Comparison of ENCODE assay signal across 14 mouse cellular contexts in the genomic region with DNA sequence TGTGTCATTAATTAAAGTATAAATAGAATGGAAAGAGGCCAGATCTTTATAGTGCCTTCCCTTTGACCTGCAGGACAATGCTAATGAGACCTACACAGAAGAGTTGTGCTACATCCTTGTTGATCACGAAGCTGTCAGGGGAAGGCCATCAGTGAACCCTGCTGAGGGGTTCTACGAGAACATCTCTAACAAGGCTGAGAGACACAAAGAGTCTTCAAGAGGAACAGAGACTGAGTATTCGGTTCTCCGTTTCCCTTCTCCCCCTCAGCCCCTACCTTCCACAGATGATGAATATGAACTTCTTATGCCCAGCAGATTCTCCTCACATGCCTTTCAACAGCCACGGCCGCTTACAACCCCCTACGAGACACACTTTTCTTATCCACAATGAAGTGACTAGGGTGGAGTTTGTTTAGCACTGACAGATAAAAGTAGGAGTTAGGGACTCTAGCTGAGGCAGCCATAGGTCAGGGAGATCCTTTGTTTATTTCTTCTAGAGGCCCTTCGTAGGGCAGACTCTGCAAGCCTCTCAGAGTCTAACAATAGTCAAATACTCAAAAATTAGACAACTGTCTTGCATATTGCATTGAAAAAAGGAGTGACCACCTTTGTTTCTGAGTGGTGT. TPM values are rescaled to one million over a fixed set of nuclear protein-coding genes. Genes with fewer than 3 reads are reported as not detected.
"Had no signal": no experiment of that assay in that cellular context is flagged by ENCODE, and none has a peak within 500 bp of the region (broad histone marks: within the 10 kb centered on the region; RNA-seq: fewer than 3 reads in every experiment).

No protein-coding gene starts in this region.

- H3K9me3 ChIP-seq: intestine, embryonic 15.5 days; limb, embryonic 15.5 days; lung, embryonic 15.5 days; midbrain, embryonic 13.5 days had no signal

- ATAC-seq: intestine, embryonic 15.5 days; midbrain, embryonic 13.5 days had no signal

- H3K4me1 ChIP-seq: intestine, embryonic 15.5 days; limb, embryonic 15.5 days; midbrain, embryonic 13.5 days had no signal

- H3K36me3 ChIP-seq: intestine, embryonic 15.5 days; limb, embryonic 15.5 days; lung, embryonic 15.5 days; midbrain, embryonic 13.5 days had no signal

- H3K4me3 ChIP-seq: intestine, embryonic 15.5 days; left cerebral cortex, adult 2 months; limb, embryonic 15.5 days; lung, embryonic 15.5 days; midbrain, embryonic 13.5 days had no signal

- DNase-seq: kidney, adult 2 months; kidney, postnatal 25 days; lung, postnatal 36 days; right cerebral cortex, postnatal 25 days; thymus, postnatal 36 days had no signal

- H3K27me3 ChIP-seq: intestine, embryonic 15.5 days; limb, embryonic 15.5 days; lung, embryonic 15.5 days; midbrain, embryonic 13.5 days had no signal

RNA-seq across cellular contexts. Expression of a gene that starts 9.7 kb away (rescaled TPM):
- total RNA-seq: layer of hippocampus, postnatal 25 days; left cerebral cortex, adult 2 months; left cerebral cortex, postnatal 25 days; midbrain, postnatal 0 days had no signal
- polyA plus RNA-seq: midbrain, embryonic 13.5 days; midbrain, postnatal 0 days; neural tube, embryonic 14.5 days had no signal

RNA-seq across cellular contexts. Expression of a gene that starts 34.0 kb away (rescaled TPM):
- total RNA-seq: midbrain, postnatal 0 days had no signal
- polyA plus RNA-seq: midbrain, postnatal 0 days had no signal
